Mouse (Mus musculus) CD4-positive, CD25-positive, alpha-beta regulatory T cell, adult 2 months (primary cell): ENCODE data around the gene Olfr282.

ENCODE experiments used
- DNase-seq: peaks from one replicate; pipeline ENCODE4 v3.0.0-alpha.2; 2012; ENCODE audit warnings: low read depth, low spot score

Olfr282 gene

GRCm38 (mm10) chr15:98474958-98475357 lies 43.9 kb downstream of the Olfr282 start:
- DNase-seq, result no peak

GRCm38 (mm10) chr15:98475382-98475781 lies 44.4 kb downstream of the Olfr282 start:
- DNase-seq, result peak; percentile 67

GRCm38 (mm10) chr15:98476281-98476680 lies 45.3 kb downstream of the Olfr282 start:
- DNase-seq, result no peak

DNA sequence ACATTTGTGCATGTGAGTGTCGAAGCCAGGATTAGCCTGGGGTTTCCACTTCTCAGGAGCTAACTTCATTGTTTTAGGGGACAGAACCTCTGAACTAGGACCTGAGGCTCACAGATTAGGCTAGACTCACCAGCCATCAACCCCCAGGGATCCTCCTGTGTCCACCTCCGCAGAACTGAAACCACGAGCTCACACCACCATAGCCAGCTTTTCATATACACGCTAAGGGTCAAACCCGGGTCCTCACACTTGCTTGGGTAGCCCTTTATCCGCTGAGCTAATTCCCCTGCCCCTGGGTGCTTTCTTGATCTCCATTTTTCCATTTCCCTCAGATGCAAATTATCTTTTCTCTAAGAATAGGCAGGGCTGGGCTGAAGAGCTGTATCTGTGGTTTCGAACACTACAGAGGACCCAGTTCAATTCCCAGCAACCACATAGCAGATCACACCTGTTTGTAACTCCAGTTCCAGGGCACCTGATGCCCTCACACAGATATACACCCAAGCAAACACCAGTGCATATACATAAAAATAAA lies 48.6 kb downstream of the Olfr282 start:
- no peak for DNase-seq

DNA sequence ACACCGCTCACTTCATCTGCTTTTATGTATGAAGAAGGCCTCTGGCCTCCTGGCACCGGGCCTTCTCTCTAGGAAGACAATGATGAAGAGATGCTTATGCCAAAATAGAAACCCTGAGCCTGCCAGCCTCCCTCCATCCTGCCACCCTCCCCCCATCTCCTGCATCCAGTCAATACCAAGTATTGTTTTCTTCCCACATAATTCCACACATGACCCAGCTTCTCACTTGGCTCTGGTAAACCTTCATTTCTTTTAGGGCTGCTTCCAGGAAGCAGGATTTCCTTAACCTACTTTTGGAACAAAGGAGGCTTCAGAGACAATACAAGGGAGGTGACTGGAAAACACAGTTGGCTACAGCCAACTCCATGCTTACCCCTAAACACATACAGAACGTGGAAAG lies 51.7 kb downstream of the Olfr282 start, which contains the start of gene Lalba:
TSS of gene Lalba (minus strand) at position 21 of the 400 bp plus-strand sequence.
- no peak for DNase-seq

DNA sequence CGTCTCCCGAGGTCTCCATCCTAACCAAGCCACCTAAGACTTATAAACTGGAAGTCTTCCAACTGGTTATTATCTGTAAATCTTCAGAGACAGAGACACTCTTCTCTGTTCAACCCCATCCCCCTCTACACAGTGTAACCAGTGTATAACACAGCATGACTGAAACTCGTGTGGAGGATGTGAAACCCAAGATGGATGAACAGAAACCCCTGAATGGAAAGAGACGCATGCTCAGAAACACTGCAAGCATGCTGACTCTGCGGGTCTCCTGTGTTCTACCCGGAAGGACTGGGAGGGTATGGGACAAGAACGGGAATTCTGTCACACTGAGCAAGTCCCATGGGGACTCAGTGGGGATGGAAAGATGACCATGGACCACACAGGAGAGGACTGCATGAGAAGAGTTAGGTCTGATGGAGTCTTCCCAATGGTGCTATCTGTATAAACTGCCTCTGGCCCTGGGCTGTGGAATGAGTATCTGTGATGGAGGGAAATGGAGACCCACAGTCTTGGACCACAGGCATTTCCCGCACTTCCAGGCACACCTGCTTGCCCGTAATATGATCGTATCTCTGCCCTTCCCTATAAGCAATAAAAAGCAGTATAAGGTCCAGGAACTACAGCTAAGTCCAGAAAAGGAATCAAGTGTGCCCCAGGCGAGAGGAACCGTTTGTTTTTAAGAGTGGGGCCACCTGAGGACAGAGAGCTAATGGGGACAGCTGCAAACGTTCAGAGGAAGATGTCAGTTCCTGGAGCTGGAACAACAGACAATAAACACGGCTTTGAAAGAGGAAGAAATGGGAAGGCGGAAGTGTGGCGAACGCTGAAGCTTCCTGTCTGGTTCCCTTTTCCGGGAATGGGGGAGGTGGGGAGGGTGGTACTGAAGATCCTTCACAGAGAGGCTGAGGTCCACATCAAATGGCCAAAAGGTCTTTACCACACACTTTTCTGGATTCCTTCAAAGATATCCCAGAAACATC lies 53.2 kb downstream of the Olfr282 start:
- DNase-seq, result peak; percentile 26

DNA sequence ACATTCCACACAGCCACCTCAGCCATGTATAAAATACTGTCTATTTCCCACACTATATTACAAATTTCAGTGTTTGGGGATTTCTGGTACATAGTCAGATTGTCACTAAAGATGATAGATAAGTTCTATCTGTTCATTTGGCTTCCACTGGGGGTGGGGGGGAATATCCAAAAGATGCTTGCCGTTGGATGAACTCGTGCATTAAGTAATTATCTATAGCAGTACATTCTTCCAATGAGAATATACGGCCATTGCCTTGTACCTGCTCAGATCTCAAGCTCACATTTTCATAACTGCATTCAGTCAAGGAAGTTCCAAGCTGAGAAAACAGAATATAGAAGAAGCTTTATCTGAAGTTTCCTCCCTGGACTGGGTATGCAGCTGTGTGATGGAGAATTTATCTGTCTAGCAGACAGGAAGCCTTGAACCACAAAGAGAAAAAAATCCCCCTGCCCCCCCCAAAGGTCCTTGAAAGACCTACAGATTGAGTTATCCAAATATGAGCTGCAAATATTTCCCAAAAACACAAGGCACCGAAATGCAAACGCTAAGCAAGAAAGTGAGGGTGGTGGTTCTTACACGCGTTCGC lies 55.5 kb downstream of the Olfr282 start:
- DNase-seq, result peak; percentile 39
